ENCODE assay signal across 10 mouse cellular contexts in genomic region chr8:93569311-93570185, GRCm38 (mm10). TPM values are rescaled to one million over a fixed set of nuclear protein-coding genes. Genes with fewer than 3 reads are reported as not detected.
DNase-seq lines count a peak whose midpoint lies in the region; ATAC-seq and TF ChIP-seq lines count a peak whose summit lies in the region.
"Had no signal": no experiment of that assay in that cellular context is flagged by ENCODE, and none has a peak within 500 bp of the region (broad histone marks: within the 10 kb centered on the region; RNA-seq: fewer than 3 reads in every experiment).

No protein-coding gene starts in this region.

- peak; percentile 40 for DNase-seq in MN1 (ENCODE audit: low spot score)
- DNase-seq in brain, embryonic 18.5 days (ENCODE audit: low read depth, low spot score), result peak; percentile 92
- peak; percentile 84 to 88 for DNase-seq in heart, postnatal 10 days
- peak; percentile 64 to 90 for DNase-seq in left cerebral cortex, postnatal 10 days (ENCODE audit: extremely low spot score in 1 of 2, low spot score in 2 of 2)
- no peak for DNase-seq in c-Kit-positive CD71-positive TER-119-positive erythroid progenitor cells, embryonic 14.5 days (ENCODE audit: low spot score)
- DNase-seq in thymus, adult 2 months, result no peak

- peak overlapping the region; percentile 30 for H3K9ac ChIP-seq in forebrain, embryonic 16.5 days (replicated peaks; ENCODE audit: low read depth, low read length)
- no peak overlapping the region for H3K9ac ChIP-seq in neural tube, embryonic 12.5 days

- H3K9me3 ChIP-seq in forebrain, embryonic 16.5 days (ENCODE audit: control insufficient read depth, low read length), result no peaks in the 10 kb centered on the region
- H3K9me3 ChIP-seq in neural tube, embryonic 12.5 days, result peaks cover 4% of the 10 kb centered on the region; the same call in 1 of the 2 replicates

- intact Hi-C loops in heart, postnatal 10 days (cut with DNase I), result no loop called here
- intact Hi-C loops in left cerebral cortex, postnatal 10 days (cut with DNase I), result loop anchor here (10.0 kb wide), 1 partner anchor 245 kb away; no protein-coding TSS in a partner anchor

- no peaks in the 10 kb centered on the region for H3K27me3 ChIP-seq in forebrain, embryonic 16.5 days (replicated peaks; ENCODE audit: control insufficient read depth, insufficient read depth, low read length)
- H3K27me3 ChIP-seq in neural tube, embryonic 12.5 days (replicated peaks), result no peaks in the 10 kb centered on the region
- no peaks in the 10 kb centered on the region for H3K27me3 ChIP-seq in thymus, adult 2 months (ENCODE audit: control insufficient read depth, insufficient read depth, low read length)

- no peak for TF ChIP-seq CTCF in thymus, adult 2 months (IDR thresholded peaks at IDR 0.05; ENCODE audit: borderline replicate concordance, control insufficient read depth, extremely low read depth, insufficient read depth, low read length, poor library complexity)

- H3K4me2 ChIP-seq in forebrain, embryonic 16.5 days (ENCODE audit: low read length), result peak overlapping the region; percentile 40
- H3K4me2 ChIP-seq in neural tube, embryonic 12.5 days (replicated peaks), result peak overlapping the region; percentile 18

- no peaks in the 10 kb centered on the region for H3K36me3 ChIP-seq in forebrain, embryonic 16.5 days (ENCODE audit: control insufficient read depth, insufficient read depth)
- H3K36me3 ChIP-seq in neural tube, embryonic 12.5 days, result no peaks in the 10 kb centered on the region
- no peaks in the 10 kb centered on the region for H3K36me3 ChIP-seq in thymus, adult 2 months (ENCODE audit: control insufficient read depth, insufficient read depth, low read length)
- H3K36me3 ChIP-seq: G1E had no signal

- no peak overlapping the region for H3K4me3 ChIP-seq in forebrain, embryonic 16.5 days (replicated peaks; ENCODE audit: low read length)
- no peak overlapping the region for H3K4me3 ChIP-seq in neural tube, embryonic 12.5 days
- H3K4me3 ChIP-seq in thymus, adult 2 months (ENCODE audit: control insufficient read depth, insufficient read depth, low read length), result no peak overlapping the region

- H3K4me1 ChIP-seq in forebrain, embryonic 16.5 days (replicated peaks; ENCODE audit: control insufficient read depth, insufficient read depth, low read length), result peaks cover 59% of the 10 kb centered on the region
- H3K4me1 ChIP-seq in neural tube, embryonic 12.5 days, result peaks cover 31% of the 10 kb centered on the region
- H3K4me1 ChIP-seq in thymus, adult 2 months (replicated peaks; ENCODE audit: control insufficient read depth, insufficient read depth, low read length), result no peaks in the 10 kb centered on the region

- H3K27ac ChIP-seq in forebrain, embryonic 16.5 days (ENCODE audit: low read length), result peak overlapping the region; percentile 97
- H3K27ac ChIP-seq in neural tube, embryonic 12.5 days, result no peak overlapping the region
- H3K27ac ChIP-seq in thymus, adult 2 months (ENCODE audit: control insufficient read depth, insufficient read depth, low read length), result no peak overlapping the region

- TF ChIP-seq POLR2A in thymus, adult 2 months (IDR thresholded peaks at IDR 0.05; ENCODE audit: control insufficient read depth, extremely low read depth, insufficient read depth, low read length, poor library complexity), result no peak

- WGBS in forebrain, embryonic 16.5 days, result 23% methylated on average over 13 of the region's 13 CpGs
- WGBS in neural tube, embryonic 12.5 days, result 45% methylated on average over 13 of the region's 13 CpGs
- WGBS in thymus, adult 2 months, result 53% methylated on average over 13 of the region's 13 CpGs

- peak; percentile 91 for ATAC-seq in forebrain, embryonic 16.5 days
- peak; percentile 83 for ATAC-seq in neural tube, embryonic 12.5 days (ENCODE audit: low FRiP score, low read depth)

RNA-seq across cellular contexts. Expression of gene Ces5a, which starts 33.9 kb away (rescaled TPM):
- polyA plus RNA-seq in forebrain, embryonic 16.5 days (2015; fragmentation: Nextera tagmentation; extraction: Ambion mirVana), result 0.75 and 0.88 TPM in 2 replicates
- not detected for total RNA-seq in heart, postnatal 10 days (2021)
- total RNA-seq in left cerebral cortex, postnatal 10 days (2021), result 1 to 10 TPM; 1.1 to 1.8 TPM
- polyA plus RNA-seq in neural tube, embryonic 12.5 days (2016; fragmentation: Nextera tagmentation; extraction: Ambion mirVana), result not detected in 2 replicates
- 1.1 TPM in 2 replicates for polyA plus RNA-seq in thymus, adult 2 months (2012; rRNA removed)
- total RNA-seq: G1E; neutrophil, adult 5-6 weeks had no signal
- polyA plus RNA-seq: G1E had no signal

Comparison
In these comparisons a context has a peak if more than half of its experiments do, and no peak if none do; other contexts are left out.
1. DNase-seq: peak in MN1 (single experiment), brain, embryonic 18.5 days (single experiment), heart, postnatal 10 days (2 of 2) and left cerebral cortex, postnatal 10 days (2 of 2); none in c-Kit-positive CD71-positive TER-119-positive erythroid progenitor cells, embryonic 14.5 days (single experiment) and thymus, adult 2 months (single experiment).